Mouse (Mus musculus): ENCODE data around the gene Taf6.

Taf6 gene

GRCm38 (mm10) chr5:138170936-138171561 is 16.2 kb downstream of the Taf6 start:
- peak; percentile 99 for DNase-seq

GRCm38 (mm10) chr5:138165594-138165993 is 21.7 kb downstream of the Taf6 start:
- DNase-seq = no peak

GRCm38 (mm10) chr5:138163610-138164009 is 23.6 kb downstream of the Taf6 start:
- DNase-seq = no peak

- no peak for DNase-seq
Observed at GRCm38 (mm10) chr5:138163046-138163445, 24.2 kb downstream of the Taf6 start.

- peak; percentile 97 to 98 for DNase-seq
Observed at GRCm38 (mm10) chr5:138160842-138161665, 26.2 kb downstream of the Taf6 start, which contains the start of gene Cops6. Cops6 (plus strand) TSS chr5:138161071.

GRCm38 (mm10) chr5:138160224-138160762 is 27.0 kb downstream of the Taf6 start:
- no peak for DNase-seq

GRCm38 (mm10) chr5:138155443-138155976 is 31.7 kb downstream of the Taf6 start, which contains the start of gene Zfp113:
Zfp113 (minus strand) TSS chr5:138155744.
- DNase-seq = peak; percentile 90 to 93

GRCm38 (mm10) chr5:138154390-138154789 is 32.9 kb downstream of the Taf6 start:
- DNase-seq = no peak

GRCm38 (mm10) chr5:138138585-138138984 is 48.7 kb downstream of the Taf6 start:
- no peak for DNase-seq

- DNase-seq = peak; percentile 55 to 62
Observed at GRCm38 (mm10) chr5:138137935-138138549, 49.2 kb downstream of the Taf6 start.

- DNase-seq = no peak
Observed at GRCm38 (mm10) chr5:138137257-138137656, 50.0 kb downstream of the Taf6 start.

- no peak for DNase-seq
Observed at GRCm38 (mm10) chr5:138132425-138133064, 54.7 kb downstream of the Taf6 start.
